Mouse (Mus musculus) forebrain, embryonic 11.5 days (tissue): ENCODE results near the gene Atf7ip2. TPM values are rescaled to one million over a fixed set of nuclear protein-coding genes. Genes with fewer than 3 reads are reported as not detected.

Experiments
- ATAC-seq: fragments of 200-750 bp; cut with Nextera tagmentation; replicated peaks from 2 replicates; pipeline ENCODE4 v1.8.0; 2017; ENCODE audit warnings: moderate TSS enrichment; ENCODE audit not compliant: low FRiP score
- DNase-seq: peaks from one replicate; pipeline ENCODE4 v3.0.0-alpha.2; 2017; ENCODE audit warnings: low spot score
- H3K27ac ChIP-seq: fragments of 300-500 bp; sonication (generic); 2 replicates; pipeline ENCODE4 v1.5.1; 2014; ENCODE audit warnings: low read depth, low read length
- H3K27me3 ChIP-seq: fragments of 300-500 bp; sonication (generic); 2 replicates; pipeline ENCODE4 v1.6.1; 2014; ENCODE audit warnings: mild to moderate bottlenecking, low read length, mixed read lengths; ENCODE audit not compliant: control insufficient read depth, insufficient read depth
- H3K36me3 ChIP-seq: fragments of 300-500 bp; sonication (generic); 2 replicates; pipeline ENCODE4 v1.6.1; 2014; ENCODE audit warnings: mild to moderate bottlenecking, low read length, moderate library complexity, mixed read lengths; ENCODE audit not compliant: control insufficient read depth, insufficient read depth
- H3K4me1 ChIP-seq: fragments of 300-500 bp; sonication (generic); replicated peaks from 2 replicates; pipeline ENCODE4 v1.6.1; 2014; ENCODE audit warnings: low read length, mixed read lengths; ENCODE audit not compliant: control insufficient read depth, insufficient read depth
- H3K4me2 ChIP-seq: fragments of 300-500 bp; sonication (generic); 2 replicates; pipeline ENCODE4 v1.6.1; 2014; ENCODE audit warnings: low read depth, mild to moderate bottlenecking, low read length, moderate library complexity, mixed read lengths; ENCODE audit not compliant: severe bottlenecking
- H3K4me3 ChIP-seq: fragments of 300-500 bp; sonication (generic); 2 replicates; pipeline ENCODE4 v1.5.1; 2014; ENCODE audit warnings: low read depth, low read length
- H3K9ac ChIP-seq: fragments of 300-500 bp; sonication (generic); 2 replicates; pipeline ENCODE4 v1.6.1; 2014; ENCODE audit warnings: low read length
- H3K9me3 ChIP-seq: fragments of 300-500 bp; sonication (generic); 2 replicates; pipeline ENCODE4 v1.6.1; 2016; ENCODE audit warnings: low read length, mixed read lengths; ENCODE audit not compliant: control insufficient read depth
- WGBS: fragments of 180-500 bp; shearing (Covaris S2); extraction: QIAGEN DNeasy Blood & Tissue Kit; methylation state at CpG from one replicate; pipeline ENCODE4 v1.1.7; 2014; 5-methylcytosine and 5-hydroxymethylcytosine counted together
- polyA plus RNA-seq: library from polyadenylated mRNA; unstranded; fragments of >200 nt; fragmentation: Nextera tagmentation; extraction: Ambion mirVana; gene quantifications from 2 replicates; pipeline ENCODE4 v1.2.1, GENCODE M21; 2014

Gene Atf7ip2
- polyA plus RNA-seq, 1 experiment from 2014 or later, result 2.6 TPM

DNA sequence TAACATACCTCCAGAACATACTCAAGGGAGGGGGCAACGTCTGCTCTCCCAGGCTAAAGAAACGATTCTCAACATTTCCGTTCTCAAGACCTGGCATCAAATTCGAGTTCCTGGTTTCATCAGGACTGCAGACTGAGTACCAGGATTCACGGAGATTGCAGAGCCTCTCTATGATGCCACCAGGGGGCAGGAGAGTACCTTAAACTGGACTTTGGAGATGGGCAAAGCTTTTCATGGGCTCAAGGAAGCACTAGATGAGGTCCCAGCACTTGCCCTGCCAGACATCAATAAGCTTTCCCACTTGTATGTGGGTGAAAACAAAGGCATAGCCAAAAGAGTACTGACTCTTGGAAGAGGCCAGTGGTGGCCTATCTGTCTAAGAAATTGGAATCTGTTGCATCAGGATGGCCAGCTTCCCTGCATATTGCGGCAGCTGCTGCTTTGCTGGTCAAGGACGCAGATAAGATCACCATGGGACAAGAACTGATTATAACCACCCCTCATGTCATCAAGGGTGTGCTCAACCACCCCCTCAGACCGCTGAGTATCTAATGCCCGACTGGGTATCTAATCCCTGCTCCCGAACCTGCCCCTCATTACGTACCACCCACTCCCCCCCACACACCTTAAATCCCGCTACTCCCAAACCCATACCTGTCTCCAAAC is 87.9 kb downstream of the Atf7ip2 start:
- no peaks in the 10 kb centered on the region for H3K36me3 ChIP-seq
- no peaks in the 10 kb centered on the region for H3K4me1 ChIP-seq
- no peak overlapping the region for H3K9ac ChIP-seq
- 55% methylated on average over 12 of the region's 12 CpGs for WGBS
- ATAC-seq, result no peak
- no peaks in the 10 kb centered on the region for H3K9me3 ChIP-seq
- H3K27ac ChIP-seq, result no peak overlapping the region
- no peaks in the 10 kb centered on the region for H3K27me3 ChIP-seq
- H3K4me3 ChIP-seq, result no peak overlapping the region
- no peak overlapping the region for H3K4me2 ChIP-seq
- peak; percentile 80 for DNase-seq

DNA sequence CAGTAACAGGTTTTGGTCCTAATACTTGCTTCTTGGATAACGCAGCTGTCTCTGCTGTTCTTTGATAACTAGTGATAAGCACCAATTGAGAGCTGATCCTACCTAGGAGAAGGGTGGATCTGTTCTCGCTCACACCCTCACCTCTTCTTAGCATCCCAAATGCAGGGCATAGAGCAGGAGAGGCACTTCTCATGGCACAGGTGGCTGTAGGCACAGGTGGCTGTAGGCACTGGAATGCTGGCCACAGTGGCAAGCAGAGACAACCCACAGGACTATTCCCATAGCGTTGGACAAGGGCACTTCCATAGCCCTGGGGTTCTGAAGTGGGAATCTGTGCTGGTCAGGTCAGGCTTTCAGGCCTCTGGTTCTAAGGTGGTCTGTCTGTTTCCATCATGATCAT is 89.4 kb downstream of the Atf7ip2 start:
- no peaks in the 10 kb centered on the region for H3K9me3 ChIP-seq
- DNase-seq (no peak), ATAC-seq (no peak)
- H3K27ac ChIP-seq, result no peak overlapping the region
- no peaks in the 10 kb centered on the region for H3K36me3 ChIP-seq
- H3K27me3 ChIP-seq, result no peaks in the 10 kb centered on the region
- WGBS, result 85% methylated on average over 3 of the region's 3 CpGs
- H3K4me1 ChIP-seq, result no peaks in the 10 kb centered on the region
- H3K4me3 ChIP-seq, result no peak overlapping the region
- no peak overlapping the region for H3K9ac ChIP-seq
- H3K4me2 ChIP-seq, result no peak overlapping the region

DNA sequence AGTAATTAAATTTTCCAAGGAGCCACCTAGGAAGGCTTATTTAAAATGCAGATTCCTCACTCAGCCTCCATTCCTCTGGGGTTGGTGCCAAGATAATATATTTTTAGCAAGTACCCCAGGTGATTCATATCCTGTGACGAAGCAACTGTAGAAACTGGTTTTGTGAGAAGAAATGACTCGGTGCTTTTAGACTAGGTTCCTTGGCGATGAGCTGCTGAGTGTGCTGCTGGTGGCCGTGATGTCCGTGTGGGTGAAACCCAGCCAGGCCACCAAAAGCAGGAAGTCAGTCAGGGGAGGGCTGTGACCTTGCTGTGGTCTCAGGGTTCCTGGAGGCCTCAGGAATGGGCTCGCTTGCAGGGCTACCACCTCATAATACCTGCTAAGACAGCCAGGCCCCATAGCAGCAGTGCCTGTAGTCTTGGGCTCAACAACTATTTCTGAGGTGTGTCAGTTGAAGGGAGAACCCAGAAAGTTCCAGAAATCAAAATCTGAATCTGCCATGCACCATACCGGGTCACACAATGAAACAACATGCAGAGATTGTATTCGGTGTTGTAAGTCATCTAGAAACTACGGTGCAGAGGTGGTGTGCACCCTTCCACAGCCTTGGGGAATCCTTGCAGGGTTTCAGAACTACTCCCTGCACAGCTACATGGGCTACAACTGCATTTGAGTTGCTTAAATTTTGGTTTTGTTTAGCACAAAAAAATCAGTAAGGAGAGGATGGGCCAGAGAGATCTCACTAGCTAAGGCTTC is 94.2 kb downstream of the Atf7ip2 start:
- WGBS, result 88% methylated on average over 9 of the region's 9 CpGs
- H3K4me1 ChIP-seq, result no peaks in the 10 kb centered on the region
- H3K27me3 ChIP-seq, result no peaks in the 10 kb centered on the region
- no peak overlapping the region for H3K9ac ChIP-seq
- no peak overlapping the region for H3K4me3 ChIP-seq
- ATAC-seq (no peak), DNase-seq (no peak)
- H3K9me3 ChIP-seq, result no peaks in the 10 kb centered on the region
- no peaks in the 10 kb centered on the region for H3K36me3 ChIP-seq
- H3K4me2 ChIP-seq, result no peak overlapping the region
- no peak overlapping the region for H3K27ac ChIP-seq

DNA sequence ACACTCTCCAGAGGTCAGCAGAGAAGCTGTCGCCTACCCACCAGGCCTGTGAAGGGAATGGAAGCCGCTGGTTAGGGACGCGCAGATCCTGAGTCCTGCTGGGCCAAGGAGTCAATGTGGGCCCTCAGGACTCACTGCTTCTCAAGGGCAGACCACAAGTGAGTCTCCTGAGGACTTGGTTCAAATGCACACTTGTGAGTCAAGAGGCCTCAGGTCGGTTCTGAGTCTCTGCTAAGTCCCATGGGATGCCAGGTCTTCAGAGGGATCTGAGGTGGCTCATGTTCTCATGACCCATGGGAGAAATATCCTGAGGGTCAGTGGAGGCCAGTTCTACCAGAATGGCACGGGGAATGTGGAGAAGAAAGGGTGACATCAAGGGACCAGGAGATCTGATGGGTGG is 95.6 kb downstream of the Atf7ip2 start:
- Histone ChIP-seq H3K4me2 (no peak overlapping the region), H3K4me1 (no peaks in the 10 kb centered on the region), H3K27me3 (no peaks in the 10 kb centered on the region), H3K4me3 (no peak overlapping the region), H3K9ac (no peak overlapping the region), H3K36me3 (no peaks in the 10 kb centered on the region), H3K27ac (no peak overlapping the region), H3K9me3 (no peaks in the 10 kb centered on the region)
- ATAC-seq (no peak), DNase-seq (no peak)
- 87% methylated on average over 6 of the region's 6 CpGs for WGBS

DNA sequence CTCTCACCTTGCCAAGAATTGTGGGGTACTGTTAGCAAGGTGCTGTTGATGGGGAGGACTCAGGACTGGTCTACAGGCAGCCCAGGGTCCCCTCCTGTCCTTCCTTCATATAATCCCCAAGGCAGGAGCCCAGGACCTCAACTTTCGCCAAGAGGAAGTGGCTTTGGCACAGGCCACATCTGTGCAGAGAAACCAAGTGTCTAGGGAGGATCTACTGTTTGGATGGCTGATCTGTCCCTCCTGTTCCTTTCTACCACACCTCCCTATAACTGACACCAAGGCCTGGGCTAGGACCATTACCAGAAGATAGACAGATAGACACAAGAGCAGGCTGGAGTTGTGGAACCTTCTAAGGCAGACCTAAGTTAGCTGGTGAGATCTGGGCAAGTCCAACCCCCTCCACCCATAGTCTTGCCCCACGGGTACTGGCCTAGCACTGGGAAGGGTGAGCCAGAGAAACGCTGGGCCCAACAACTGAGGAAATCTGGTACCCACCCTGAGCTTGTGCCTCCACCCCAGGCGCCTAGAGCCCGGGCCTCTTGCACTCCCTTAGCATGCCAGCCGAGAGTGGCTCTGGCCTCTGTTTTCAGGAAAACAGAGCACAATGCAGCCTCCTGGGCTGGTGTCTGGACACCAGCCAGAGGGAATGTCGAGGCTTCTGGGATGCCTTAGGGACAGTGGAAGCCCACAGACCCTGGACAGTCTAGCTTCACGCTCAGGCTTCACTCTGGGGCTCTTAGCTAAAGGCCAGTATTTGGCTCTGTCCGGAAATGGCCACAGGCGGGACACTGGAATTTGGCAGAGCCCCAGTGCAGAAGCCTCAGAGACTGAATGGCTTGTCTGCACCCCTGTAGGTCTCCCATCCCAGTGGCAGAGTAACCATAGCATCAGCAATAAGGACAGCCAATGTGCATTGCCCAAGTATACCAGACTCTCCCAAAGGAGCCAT is 105.5 kb downstream of the Atf7ip2 start:
- H3K4me3 ChIP-seq, result no peak overlapping the region
- H3K4me2 ChIP-seq, result no peak overlapping the region
- no peaks in the 10 kb centered on the region for H3K27me3 ChIP-seq
- H3K27ac ChIP-seq, result no peak overlapping the region
- no peaks in the 10 kb centered on the region for H3K4me1 ChIP-seq
- 89% methylated on average over 10 of the region's 10 CpGs for WGBS
- no peaks in the 10 kb centered on the region for H3K9me3 ChIP-seq
- H3K9ac ChIP-seq, result no peak overlapping the region
- no peaks in the 10 kb centered on the region for H3K36me3 ChIP-seq
- DNase-seq, result no peak
- no peak for ATAC-seq

DNA sequence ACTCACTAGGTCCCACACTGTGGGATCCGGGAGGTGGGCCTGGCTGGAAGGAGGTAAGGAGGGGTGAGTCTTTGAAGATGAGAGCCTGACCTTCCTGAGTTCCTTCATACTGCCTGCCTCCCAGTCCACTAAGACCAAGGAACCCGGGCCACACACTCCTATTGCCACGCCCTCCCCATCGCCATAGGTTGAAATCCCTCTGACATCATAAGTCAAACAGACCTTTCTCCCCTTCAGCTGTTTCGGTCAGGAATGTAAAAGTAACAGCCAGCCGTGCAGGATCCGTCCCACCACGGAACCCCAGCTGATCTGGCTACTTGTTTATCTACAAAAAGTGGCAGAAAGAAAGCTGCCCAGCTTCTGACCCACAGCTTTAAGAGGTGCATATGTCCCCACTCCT is 107.1 kb downstream of the Atf7ip2 start:
- Histone ChIP-seq H3K4me2 (no peak overlapping the region), H3K27ac (no peak overlapping the region), H3K27me3 (no peaks in the 10 kb centered on the region), H3K4me1 (no peaks in the 10 kb centered on the region), H3K9ac (no peak overlapping the region), H3K36me3 (no peaks in the 10 kb centered on the region), H3K4me3 (no peak overlapping the region), H3K9me3 (no peaks in the 10 kb centered on the region)
- DNase-seq (no peak), ATAC-seq (no peak)
- 44% methylated on average over 8 of the region's 8 CpGs for WGBS

DNA sequence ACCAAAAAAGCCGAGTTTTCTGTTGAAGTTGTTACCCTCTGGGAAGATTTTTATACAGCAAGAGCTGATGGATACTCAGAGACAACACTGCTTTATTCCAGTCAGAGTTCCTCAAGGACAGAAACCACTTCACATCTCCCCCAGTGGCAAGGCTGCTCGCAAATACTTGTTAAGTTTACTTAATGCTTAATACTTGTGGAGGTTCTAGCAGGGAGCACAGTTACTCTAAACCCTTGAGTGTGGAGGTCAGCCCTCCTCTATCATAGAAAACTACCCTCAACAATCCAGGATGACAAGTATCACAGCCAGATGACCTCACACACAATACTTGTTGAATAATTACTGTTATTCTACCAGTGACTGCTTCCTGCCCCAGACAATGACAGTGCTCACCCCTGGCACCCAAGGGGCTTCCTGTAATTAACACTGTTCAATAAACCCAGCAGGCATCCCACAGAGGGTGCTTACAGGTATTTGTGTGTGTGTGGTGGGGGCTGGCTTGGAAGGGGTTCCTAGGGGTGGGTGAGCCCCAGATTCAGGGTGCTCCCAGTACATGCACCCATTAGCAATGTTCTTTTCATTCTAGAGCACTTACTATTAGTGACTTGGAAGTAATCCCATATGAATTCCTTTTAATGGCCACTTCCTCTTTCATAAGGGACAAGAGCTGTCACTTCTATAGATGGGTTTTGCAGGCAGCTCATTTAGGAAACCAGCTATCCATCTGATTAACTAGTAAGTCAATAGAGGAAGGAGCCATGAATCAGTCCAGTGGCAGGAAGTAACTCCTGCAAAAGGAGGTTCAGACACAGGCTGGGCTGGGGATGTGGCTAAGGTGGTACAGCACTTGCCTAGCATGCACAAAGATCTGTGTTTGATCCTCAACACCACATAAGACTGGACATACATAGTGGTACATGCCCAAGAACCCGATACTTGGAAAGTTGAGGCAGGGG is 108.0 kb downstream of the Atf7ip2 start:
- DNase-seq, result no peak

More for the DNA sequence above, 108.0 kb downstream of the Atf7ip2 start:
- Histone ChIP-seq H3K27ac (no peak overlapping the region), H3K4me3 (no peak overlapping the region), H3K27me3 (no peaks in the 10 kb centered on the region), H3K36me3 (no peaks in the 10 kb centered on the region), H3K4me1 (no peaks in the 10 kb centered on the region), H3K9ac (no peak overlapping the region), H3K9me3 (no peaks in the 10 kb centered on the region), H3K4me2 (no peak overlapping the region)
- 76% methylated on average over 3 of the region's 3 CpGs for WGBS
- no peak for ATAC-seq
